Mouse (Mus musculus): ENCODE results near the gene Ampd2.

- TF ChIP-seq CTCF (IDR thresholded peaks at IDR 0.05) (no peak), EP300 (IDR thresholded peaks at IDR 0.05) (no peak)
Measured at GRCm38 (mm10) chr3:108129367-108129766, 42.9 kb upstream of the Ampd2 start.
